Mouse (Mus musculus): ENCODE measurements around the gene Pde11a. TPM values are rescaled to one million over a fixed set of nuclear protein-coding genes. Genes with fewer than 3 reads are reported as not detected.

The Pde11a gene
- polyA plus RNA-seq, 1 experiment from 2014 or later, result 0.12 TPM

GRCm38 (mm10) chr2:75959850-75960365 lies 378.7 kb downstream of the Pde11a start:
- no peaks in the 10 kb centered on the region for H3K9me3 ChIP-seq (replicated peaks)
- peaks cover 6% of the 10 kb centered on the region for H3K27me3 ChIP-seq (replicated peaks)
- no peak overlapping the region for H3K9ac ChIP-seq
- no peaks in the 10 kb centered on the region for H3K36me3 ChIP-seq
- peaks cover 10% of the 10 kb centered on the region for H3K4me1 ChIP-seq
- no peak for ATAC-seq
- WGBS (ENCODE audit: insufficient replicate concordance), result 28% methylated on average over 15 of the region's 15 CpGs
- H3K27ac ChIP-seq, result no peak overlapping the region
- no peak overlapping the region for H3K4me3 ChIP-seq
- H3K4me2 ChIP-seq, result peak overlapping the region; percentile 16; the same call in 1 of the 2 replicates

DNA sequence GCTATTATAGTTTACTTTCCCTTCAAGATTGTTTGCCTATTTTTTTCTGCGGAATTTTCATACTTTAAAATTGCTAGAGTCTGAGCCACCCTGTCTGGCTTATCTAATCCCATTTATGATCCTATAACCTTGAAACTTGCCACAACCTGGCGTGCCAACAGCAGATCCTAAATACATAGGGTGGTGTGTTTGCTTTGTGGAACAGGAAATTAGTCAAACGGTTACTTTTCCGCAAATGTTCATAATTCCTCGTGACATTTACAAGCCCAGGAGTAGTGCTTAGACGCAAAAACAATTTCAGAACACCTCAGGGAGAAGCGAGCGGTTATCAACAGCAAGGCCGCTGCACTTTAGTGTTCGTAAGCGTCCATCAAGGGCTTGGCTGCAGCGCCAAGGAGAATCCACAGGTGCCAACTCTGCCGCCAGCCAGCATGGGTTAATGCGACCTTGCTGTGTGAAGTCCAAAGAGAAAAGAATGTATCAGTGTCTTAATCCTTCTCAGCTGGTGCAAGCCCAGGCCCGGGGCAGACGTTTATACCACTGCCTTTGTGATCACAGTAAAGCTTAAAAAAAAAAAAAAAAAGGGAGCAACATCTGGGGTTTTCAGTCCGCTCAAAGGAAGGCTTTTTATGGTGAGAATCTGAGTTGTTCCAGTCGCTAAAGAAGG lies 379.3 kb downstream of the Pde11a start:
- no peak overlapping the region for H3K27ac ChIP-seq
- no peak overlapping the region for H3K4me3 ChIP-seq
- no peaks in the 10 kb centered on the region for H3K9me3 ChIP-seq (replicated peaks)
- H3K9ac ChIP-seq, result no peak overlapping the region
- 0 out of 2 replicates have a peak overlapping the region, but pooled peaks have one; percentile 16 for H3K4me2 ChIP-seq
- H3K27me3 ChIP-seq (replicated peaks), result peaks cover 6% of the 10 kb centered on the region
- no peak for ATAC-seq
- H3K4me1 ChIP-seq, result peaks cover 4% of the 10 kb centered on the region
- H3K36me3 ChIP-seq, result no peaks in the 10 kb centered on the region
- WGBS (ENCODE audit: insufficient replicate concordance), result 56% methylated on average over 18 of the region's 18 CpGs

GRCm38 (mm10) chr2:75955709-75956108 lies 382.9 kb downstream of the Pde11a start:
- no peaks in the 10 kb centered on the region for H3K4me1 ChIP-seq
- WGBS (ENCODE audit: insufficient replicate concordance), result 56% methylated on average over 14 of the region's 14 CpGs
- no peak overlapping the region for H3K4me3 ChIP-seq
- H3K27ac ChIP-seq, result no peak overlapping the region
- H3K4me2 ChIP-seq, result no peak overlapping the region
- no peaks in the 10 kb centered on the region for H3K9me3 ChIP-seq (replicated peaks)
- no peak for ATAC-seq
- no peaks in the 10 kb centered on the region for H3K36me3 ChIP-seq
- no peak overlapping the region for H3K9ac ChIP-seq
- H3K27me3 ChIP-seq (replicated peaks), result peaks cover 6% of the 10 kb centered on the region

DNA sequence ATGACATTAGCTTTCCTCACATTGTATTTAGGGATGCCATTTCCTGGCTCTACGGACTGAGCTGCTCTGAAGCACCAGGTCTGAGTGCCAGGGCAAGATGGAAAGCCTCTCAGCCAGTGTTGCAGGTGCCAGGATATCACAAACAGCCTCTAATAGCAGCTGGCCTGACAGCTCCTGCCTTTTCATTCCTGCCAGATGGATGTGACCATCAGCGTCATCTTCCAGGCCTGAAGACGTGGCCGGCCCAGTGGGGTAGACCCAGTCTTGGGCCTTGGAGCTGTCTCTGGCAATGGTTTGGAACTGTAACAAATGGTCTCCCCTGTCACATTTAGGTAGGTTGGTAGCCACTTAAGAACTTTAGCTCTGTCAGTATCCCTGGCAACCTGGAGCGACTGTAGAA lies 385.3 kb downstream of the Pde11a start:
- H3K4me1 ChIP-seq, result no peaks in the 10 kb centered on the region
- H3K4me2 ChIP-seq, result no peak overlapping the region
- no peak for ATAC-seq
- H3K27ac ChIP-seq, result no peak overlapping the region
- 80% methylated on average over 5 of the region's 5 CpGs for WGBS (ENCODE audit: insufficient replicate concordance)
- H3K4me3 ChIP-seq, result no peak overlapping the region
- no peak overlapping the region for H3K9ac ChIP-seq
- H3K9me3 ChIP-seq (replicated peaks), result no peaks in the 10 kb centered on the region
- H3K36me3 ChIP-seq, result no peaks in the 10 kb centered on the region
- no peaks in the 10 kb centered on the region for H3K27me3 ChIP-seq (replicated peaks)

- Histone ChIP-seq H3K36me3 (no peaks in the 10 kb centered on the region), H3K9me3 (replicated peaks) (peaks cover under 1% of the 10 kb centered on the region; the same call in 1 of the 2 replicates), H3K4me1 (no peaks in the 10 kb centered on the region), H3K9ac (no peak overlapping the region), H3K27me3 (replicated peaks) (no peaks in the 10 kb centered on the region), H3K4me3 (no peak overlapping the region), H3K4me2 (no peak overlapping the region), H3K27ac (no peak overlapping the region)
- ATAC-seq, result no peak
- WGBS (ENCODE audit: insufficient replicate concordance), result 67% methylated on average over 8 of the region's 8 CpGs
These were observed 387.9 kb downstream of the Pde11a start for GRCm38 (mm10) chr2:75950685-75951084.

Small RNAs within 50 kb of the gene (microRNA-seq; reads per million reads assigned to microRNA genes)
- not detected for gene Gm44337

Other genes starting within 250 kb of the Pde11a start
- gene Cyct, start 21.7 kb upstream of the Pde11a start, polyA plus RNA-seq (2016; fragmentation: Nextera tagmentation; extraction: Ambion mirVana), result not detected in 2 replicates
- gene Rbm45, start 31.2 kb upstream of the Pde11a start, polyA plus RNA-seq (2016; fragmentation: Nextera tagmentation; extraction: Ambion mirVana), result 7.9 and 9.0 TPM in 2 replicates
- 1.5 and 1.9 TPM in 2 replicates for gene Osbpl6, start 67.7 kb upstream of the Pde11a start, polyA plus RNA-seq (2016; fragmentation: Nextera tagmentation; extraction: Ambion mirVana)